Mouse (Mus musculus) liver, adult (tissue): ENCODE data around the gene Cckbr.

ENCODE experiments used
- GATA4 ChIP-seq: IDR thresholded peaks from 2 replicates; pipeline ENCODE4 v1.6.1; 2014; ENCODE audit warnings: mild to moderate bottlenecking, low read length; ENCODE audit not compliant: insufficient replicate concordance

Gene Cckbr

GRCm38 (mm10) chr7:105514561-105514960 lies 89.0 kb downstream of the Cckbr start:
- TF ChIP-seq GATA4: no peak

GRCm38 (mm10) chr7:105515178-105515577 lies 89.6 kb downstream of the Cckbr start:
- no peak for TF ChIP-seq GATA4

DNA sequence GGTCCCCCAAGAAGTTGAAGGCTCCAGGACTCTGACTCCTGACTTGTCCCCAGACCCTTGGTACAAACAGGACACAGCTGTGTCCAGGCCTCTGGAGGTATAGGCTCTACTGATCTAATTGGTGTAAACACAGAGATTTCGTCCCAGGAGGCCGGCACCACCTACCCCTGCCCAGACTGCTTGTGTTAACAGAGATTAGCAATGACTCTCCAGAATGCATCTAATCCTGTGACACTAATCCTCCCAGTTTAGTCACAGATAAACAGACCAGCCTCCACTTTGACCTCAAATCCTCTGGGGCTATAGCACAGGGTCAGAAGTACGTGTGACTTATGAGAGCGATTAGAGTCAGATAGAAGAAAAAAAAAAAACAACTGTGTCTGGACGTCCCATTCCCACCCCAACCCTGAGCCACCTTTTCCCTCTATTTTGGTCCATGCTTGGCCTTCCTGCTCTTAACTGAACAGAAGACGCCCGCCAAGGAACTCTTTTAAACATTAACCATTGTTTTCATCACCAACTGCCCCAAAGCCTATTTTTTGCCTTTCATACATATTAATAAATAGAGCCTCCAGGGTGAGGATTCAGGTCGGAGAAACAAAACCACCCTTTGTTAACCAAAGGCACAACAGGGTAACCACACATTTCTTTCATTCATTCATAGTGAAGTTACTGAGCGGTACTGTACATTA lies 91.3 kb downstream of the Cckbr start:
- TF ChIP-seq GATA4: no peak

DNA sequence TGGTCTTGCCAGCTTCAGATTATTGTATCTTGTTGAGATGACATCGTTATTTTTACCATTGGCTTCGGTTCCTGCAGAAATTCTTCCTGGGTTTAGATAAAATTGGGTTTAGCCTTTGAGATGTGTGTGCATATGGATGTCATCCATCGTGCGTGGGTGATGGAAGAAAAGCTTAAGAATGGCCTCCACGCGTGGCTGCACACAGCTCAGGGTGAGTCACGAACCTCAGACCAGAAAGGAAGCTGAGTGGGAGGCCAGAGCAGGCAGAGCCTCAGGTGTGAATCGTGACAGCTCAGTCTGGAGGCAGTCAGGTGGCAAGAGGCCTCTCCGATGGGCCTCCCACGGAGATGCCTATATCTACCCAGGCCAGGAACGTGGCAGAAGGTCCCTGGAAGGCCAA lies 93.8 kb downstream of the Cckbr start:
- TF ChIP-seq GATA4: no peak

- no peak for TF ChIP-seq GATA4
These were observed 94.2 kb downstream of the Cckbr start for GRCm38 (mm10) chr7:105519771-105520170.

DNA sequence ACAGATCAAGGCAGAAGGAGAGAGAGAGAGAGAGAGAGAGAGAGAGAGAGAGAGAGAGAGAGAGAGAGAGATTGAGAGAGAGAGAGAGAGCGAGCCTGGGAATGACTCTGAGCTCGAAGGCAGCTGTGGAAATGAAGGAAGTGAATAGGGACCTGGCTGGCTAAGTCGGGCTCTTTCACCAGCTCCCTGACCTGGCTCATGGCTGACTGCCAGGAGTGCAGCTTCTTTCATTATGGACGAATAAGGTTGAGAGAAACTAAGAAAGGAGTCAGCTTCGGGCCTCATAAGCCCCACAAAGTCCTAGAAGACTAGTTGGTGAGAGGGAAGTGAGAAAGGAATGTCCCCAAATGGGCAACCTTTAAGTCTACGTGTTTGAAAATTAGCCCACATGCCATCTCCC lies 94.7 kb downstream of the Cckbr start:
- TF ChIP-seq GATA4: no peak
